Mouse (Mus musculus) stomach, embryonic 15.5 days (tissue): ENCODE data around the gene Vrk3. TPM values are rescaled to one million over a fixed set of nuclear protein-coding genes. Genes with fewer than 3 reads are reported as not detected.

Experiments used
- ATAC-seq: fragments of 200-750 bp; cut with Nextera tagmentation; 2 replicates; pipeline ENCODE4 v1.8.0; 2017; ENCODE audit warnings: low read depth, moderate number of reproducible peaks, moderate TSS enrichment; ENCODE audit not compliant: insufficient read depth, low FRiP score
- H3K27ac ChIP-seq: fragments of 300-500 bp; sonication (generic); 2 replicates; pipeline ENCODE4 v1.5.1; 2015; ENCODE audit warnings: mild to moderate bottlenecking, inconsistent platforms
- H3K27me3 ChIP-seq: fragments of 300-500 bp; sonication (generic); replicated peaks from 2 replicates; pipeline ENCODE4 v1.6.1; 2015; ENCODE audit warnings: inconsistent platforms
- H3K36me3 ChIP-seq: fragments of 300-500 bp; sonication (generic); 2 replicates; pipeline ENCODE4 v1.6.1; 2015; ENCODE audit warnings: inconsistent platforms
- H3K4me1 ChIP-seq: fragments of 300-500 bp; sonication (generic); 2 replicates; pipeline ENCODE4 v1.6.1; 2015; ENCODE audit warnings: inconsistent platforms
- H3K4me2 ChIP-seq: fragments of 300-500 bp; sonication (generic); 2 replicates; pipeline ENCODE4 v1.6.1; 2015; ENCODE audit warnings: mild to moderate bottlenecking, inconsistent platforms
- H3K4me3 ChIP-seq: fragments of 300-500 bp; sonication (generic); replicated peaks from 2 replicates; pipeline ENCODE4 v1.5.1; 2015; ENCODE audit warnings: inconsistent platforms
- H3K9ac ChIP-seq: fragments of 300-500 bp; sonication (generic); 2 replicates; pipeline ENCODE4 v1.6.1; 2015; ENCODE audit warnings: inconsistent platforms
- H3K9me3 ChIP-seq: fragments of 300-500 bp; sonication (generic); 2 replicates; pipeline ENCODE4 v1.6.1; 2016; ENCODE audit warnings: inconsistent platforms
- WGBS: fragments of 180-500 bp; shearing (Covaris S2); methylation state at CpG from one replicate; pipeline ENCODE4 v1.1.7; 2015; 5-methylcytosine and 5-hydroxymethylcytosine counted together
- polyA plus RNA-seq: library from polyadenylated mRNA; unstranded; fragments of >200 nt; fragmentation: Nextera tagmentation; extraction: Ambion mirVana; gene quantifications from 2 replicates; pipeline ENCODE4 v1.2.1, GENCODE M21; 2015

Gene Vrk3
- polyA plus RNA-seq, 1 experiment from 2014 or later, result 33.2 TPM

GRCm38 (mm10) chr7:44812651-44813325, 64.6 kb downstream of the Vrk3 start:
- Histone ChIP-seq H3K4me1 (peaks cover 11% of the 10 kb centered on the region), H3K9ac (no peak overlapping the region), H3K36me3 (0 out of 2 replicates have a peak, but pooled peaks cover 4% of the 10 kb centered on the region), H3K4me3 (no peak overlapping the region), H3K4me2 (no peak overlapping the region), H3K27ac (no peak overlapping the region), H3K27me3 (no peaks in the 10 kb centered on the region), H3K9me3 (no peaks in the 10 kb centered on the region)
- ATAC-seq, result no peak
- 89% methylated on average over 19 of the region's 20 CpGs for WGBS

GRCm38 (mm10) chr7:44813985-44814384, 65.8 kb downstream of the Vrk3 start:
- Histone ChIP-seq H3K27ac (no peak overlapping the region), H3K27me3 (no peaks in the 10 kb centered on the region), H3K4me3 (no peak overlapping the region), H3K36me3 (0 out of 2 replicates have a peak, but pooled peaks cover 4% of the 10 kb centered on the region), H3K4me2 (no peak overlapping the region), H3K9me3 (no peaks in the 10 kb centered on the region), H3K9ac (no peak overlapping the region), H3K4me1 (peaks cover 22% of the 10 kb centered on the region)
- 92% methylated on average over 3 of the region's 3 CpGs for WGBS
- ATAC-seq, result no peak

- peaks cover 26% of the 10 kb centered on the region for H3K4me1 ChIP-seq
- H3K27ac ChIP-seq, result no peak overlapping the region
- peaks cover 4% of the 10 kb centered on the region; the same call in 1 of the 2 replicates for H3K36me3 ChIP-seq
- H3K9me3 ChIP-seq, result no peaks in the 10 kb centered on the region
- 89% methylated on average over 4 of the region's 4 CpGs for WGBS
- ATAC-seq, result no peak
- no peaks in the 10 kb centered on the region for H3K27me3 ChIP-seq
- no peak overlapping the region for H3K4me2 ChIP-seq
- H3K9ac ChIP-seq, result no peak overlapping the region
- no peak overlapping the region for H3K4me3 ChIP-seq
These were observed 66.2 kb downstream of the Vrk3 start for GRCm38 (mm10) chr7:44814423-44814822.

GRCm38 (mm10) chr7:44814952-44815553, 66.8 kb downstream of the Vrk3 start:
- Histone ChIP-seq H3K4me3 (peak overlapping the region; percentile 88), H3K4me2 (peak overlapping the region; percentile 82), H3K9me3 (no peaks in the 10 kb centered on the region), H3K36me3 (peaks cover 4% of the 10 kb centered on the region; the same call in 1 of the 2 replicates), H3K27me3 (no peaks in the 10 kb centered on the region), H3K9ac (no peak overlapping the region), H3K27ac (peak overlapping the region; percentile 98), H3K4me1 (peaks cover 31% of the 10 kb centered on the region)
- WGBS, result 32% methylated on average over 14 of the region's 14 CpGs
- no peak for ATAC-seq

- H3K9me3 ChIP-seq, result no peaks in the 10 kb centered on the region
- ATAC-seq, result peak; percentile 94
- H3K4me2 ChIP-seq, result peak within 1 kb of the TSS; percentile 82
- under 1% methylated on average over 61 of the region's 62 CpGs for WGBS
- peaks cover 36% of the 10 kb centered on the region for H3K4me1 ChIP-seq
- H3K36me3 ChIP-seq, result peaks cover 4% of the 10 kb centered on the region; the same call in 1 of the 2 replicates
- peak within 1 kb of the TSS; percentile 98 for H3K27ac ChIP-seq
- peak within 1 kb of the TSS; percentile 88 for H3K4me3 ChIP-seq
- H3K9ac ChIP-seq, result peak within 1 kb of the TSS; percentile 95
- H3K27me3 ChIP-seq, result no peaks in the 10 kb centered on the region
These were observed 67.7 kb downstream of the Vrk3 start, which contains the start of the genes Nup62 and Il4i1 for GRCm38 (mm10) chr7:44815721-44816469. TSS of gene Nup62 (plus strand) at chr7:44816088. TSS of gene Il4i1 (plus strand) at chr7:44816387.

DNA sequence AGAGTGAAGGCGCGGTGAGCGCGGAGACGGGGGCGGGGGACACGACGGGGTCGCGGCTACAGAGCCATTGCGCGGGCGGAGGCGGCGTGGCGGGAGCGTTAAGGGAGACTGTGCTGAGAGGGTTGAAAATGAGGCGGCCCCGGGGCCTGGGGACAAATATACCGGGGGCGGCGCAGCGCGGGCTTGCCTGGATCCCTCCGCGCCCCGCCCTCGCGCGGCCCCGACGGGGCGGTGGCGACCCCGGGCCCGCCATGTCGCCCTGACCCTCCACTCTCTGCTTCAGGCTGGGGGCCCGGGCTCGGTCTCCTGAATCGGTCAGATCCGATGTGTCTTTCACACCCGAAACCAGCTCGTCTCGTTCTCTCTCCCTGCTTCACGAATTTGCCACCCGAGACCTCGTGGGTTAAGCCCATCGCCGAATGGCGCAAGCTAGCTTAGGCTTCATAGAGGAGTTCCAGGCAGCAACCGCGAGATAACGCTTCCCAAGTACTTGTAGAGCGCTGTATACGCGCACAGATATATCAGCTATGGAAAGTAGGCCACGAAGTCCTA, 68.3 kb downstream of the Vrk3 start, which contains the start of gene Atf5:
Atf5 (minus strand) TSS at position 189 of the 552 bp plus-strand sequence.
- H3K4me1 ChIP-seq, result peaks cover 39% of the 10 kb centered on the region
- WGBS, result under 1% methylated on average over 52 of the region's 57 CpGs

GRCm38 (mm10) chr7:44817441-44817840, 69.2 kb downstream of the Vrk3 start:
- Histone ChIP-seq H3K27ac (peak overlapping the region; percentile 98; the same call in 1 of the 2 replicates), H3K27me3 (no peaks in the 10 kb centered on the region), H3K4me3 (peak overlapping the region; percentile 88), H3K9me3 (no peaks in the 10 kb centered on the region), H3K4me1 (peaks cover 41% of the 10 kb centered on the region), H3K9ac (peak overlapping the region; percentile 95), H3K36me3 (no peaks in the 10 kb centered on the region; the same call in 1 of the 2 replicates), H3K4me2 (peak overlapping the region; percentile 82)
- no peak for ATAC-seq
- 12% methylated on average over 3 of the region's 3 CpGs for WGBS

More for the DNA sequence above, 68.3 kb downstream of the Vrk3 start, which contains the start of gene Atf5:
- Histone ChIP-seq H3K27me3 (no peaks in the 10 kb centered on the region), H3K27ac (peak within 1 kb of the TSS; percentile 98), H3K4me3 (peak within 1 kb of the TSS; percentile 88), H3K9ac (peak within 1 kb of the TSS; percentile 95), H3K9me3 (no peaks in the 10 kb centered on the region), H3K4me2 (peak within 1 kb of the TSS; percentile 82), H3K36me3 (no peaks in the 10 kb centered on the region; the same call in 1 of the 2 replicates)
- peak; percentile 13 for ATAC-seq

DNA sequence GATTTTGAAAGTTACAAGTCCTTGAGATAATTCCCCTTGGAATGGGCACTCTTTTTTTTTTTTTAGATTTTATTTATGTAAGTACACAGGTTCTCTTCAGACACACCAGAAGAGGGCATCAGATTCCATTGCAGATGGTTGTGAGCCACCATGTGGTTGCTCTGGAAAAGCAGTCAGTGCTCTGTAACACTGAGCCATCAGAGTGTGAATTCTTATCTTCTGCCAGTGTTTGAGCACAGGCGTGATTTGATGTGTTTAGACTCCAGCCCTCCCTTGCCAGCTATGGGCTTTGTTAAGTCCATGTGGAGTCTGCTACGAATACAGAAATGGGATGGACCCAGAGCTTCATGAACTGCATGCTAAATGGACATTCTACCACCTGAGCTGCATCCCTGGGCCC, 70.0 kb downstream of the Vrk3 start:
- 24% methylated on average over 2 of the region's 2 CpGs for WGBS
- ATAC-seq, result no peak

GRCm38 (mm10) chr7:44818751-44819235, 70.6 kb downstream of the Vrk3 start:
- ATAC-seq, result no peak
- H3K4me3 ChIP-seq, result peak overlapping the region; percentile 88
- H3K36me3 ChIP-seq, result no peaks in the 10 kb centered on the region; the same call in 1 of the 2 replicates
- H3K27ac ChIP-seq, result peak overlapping the region; percentile 28; the same call in 1 of the 2 replicates
- H3K4me2 ChIP-seq, result peak overlapping the region; percentile 82
- no peaks in the 10 kb centered on the region for H3K27me3 ChIP-seq
- no peaks in the 10 kb centered on the region for H3K9me3 ChIP-seq
- H3K9ac ChIP-seq, result peak overlapping the region; percentile 1; the same call in 1 of the 2 replicates
- 42% methylated on average over 6 of the region's 6 CpGs for WGBS
- peaks cover 48% of the 10 kb centered on the region for H3K4me1 ChIP-seq

More for the DNA sequence above, 70.0 kb downstream of the Vrk3 start:
- H3K4me2 ChIP-seq, result peak overlapping the region; percentile 82
- no peaks in the 10 kb centered on the region for H3K9me3 ChIP-seq
- H3K36me3 ChIP-seq, result no peaks in the 10 kb centered on the region; the same call in 1 of the 2 replicates
- H3K27ac ChIP-seq, result peak overlapping the region; percentile 98; the same call in 1 of the 2 replicates
- peak overlapping the region; percentile 1; the same call in 1 of the 2 replicates for H3K9ac ChIP-seq
- no peaks in the 10 kb centered on the region for H3K27me3 ChIP-seq
- H3K4me3 ChIP-seq, result peak overlapping the region; percentile 88
- H3K4me1 ChIP-seq, result peaks cover 47% of the 10 kb centered on the region

- Histone ChIP-seq H3K27me3 (no peaks in the 10 kb centered on the region), H3K9me3 (no peaks in the 10 kb centered on the region), H3K27ac (peak overlapping the region; percentile 28; the same call in 1 of the 2 replicates), H3K36me3 (no peaks in the 10 kb centered on the region; the same call in 1 of the 2 replicates), H3K9ac (no peak overlapping the region), H3K4me2 (peak overlapping the region; percentile 82), H3K4me1 (peaks cover 51% of the 10 kb centered on the region), H3K4me3 (no peak overlapping the region; the same call in 1 of the 2 replicates)
- 90% methylated on average over 2 of the region's 2 CpGs for WGBS
- ATAC-seq, result no peak
These were observed 71.2 kb downstream of the Vrk3 start for GRCm38 (mm10) chr7:44819391-44819790.

- Histone ChIP-seq H3K36me3 (no peaks in the 10 kb centered on the region; the same call in 1 of the 2 replicates), H3K27me3 (no peaks in the 10 kb centered on the region), H3K4me2 (peak overlapping the region; percentile 82; the same call in 1 of the 2 replicates), H3K27ac (no peak overlapping the region), H3K4me3 (no peak overlapping the region), H3K4me1 (peaks cover 49% of the 10 kb centered on the region), H3K9ac (no peak overlapping the region), H3K9me3 (no peaks in the 10 kb centered on the region)
- no peak for ATAC-seq
- WGBS, result 46% methylated on average over 5 of the region's 5 CpGs
These were observed 71.7 kb downstream of the Vrk3 start for GRCm38 (mm10) chr7:44819863-44820262.
